Mouse (Mus musculus): Measurements from ENCODE around the gene Usp54. TPM values are rescaled to one million over a fixed set of nuclear protein-coding genes. Genes with fewer than 3 reads are reported as not detected.

The Usp54 gene
- polyA plus RNA-seq, 1 experiment from 2014 or later: 5.4 TPM

DNA sequence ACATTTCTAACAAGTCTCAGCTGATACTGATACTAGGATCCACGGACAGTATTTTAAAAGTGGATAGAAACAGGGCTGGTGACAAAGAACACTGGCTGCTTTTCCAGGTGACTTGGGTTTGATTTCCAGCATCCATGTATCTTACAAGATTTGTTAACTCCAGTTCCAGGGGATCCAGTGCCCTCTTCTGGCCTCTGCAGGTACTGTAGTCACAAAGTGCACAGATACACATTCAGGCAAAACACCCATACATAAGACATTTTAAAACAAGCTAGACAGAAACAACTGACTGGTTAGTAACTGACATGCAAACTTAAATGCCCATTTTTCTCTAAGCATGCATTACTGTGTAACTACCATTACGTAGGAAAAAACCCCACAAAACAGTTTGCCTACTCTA is 32.1 kb upstream of the Usp54 start:
- Histone ChIP-seq H3K9me3 (replicated peaks; ENCODE audit: control insufficient read depth, low read length) (no peaks in the 10 kb centered on the region; the same call in 1 of the 2 replicates), H3K27ac (ENCODE audit: low read depth, low read length) (no peak overlapping the region), H3K9ac (ENCODE audit: low read depth, low read length) (no peak overlapping the region), H3K36me3 (ENCODE audit: control insufficient read depth, insufficient read depth, low read length) (peaks cover 13% of the 10 kb centered on the region), H3K4me2 (no peak overlapping the region), H3K4me3 (ENCODE audit: low read depth, low read length) (no peak overlapping the region), H3K27me3 (ENCODE audit: control insufficient read depth, insufficient read depth, low read length) (no peaks in the 10 kb centered on the region), H3K4me1 (ENCODE audit: control insufficient read depth, insufficient read depth, low read length) (peaks cover 14% of the 10 kb centered on the region)
- ATAC-seq (replicated peaks; ENCODE audit: insufficient number of reproducible peaks, low FRiP score, low TSS enrichment): no peak
- 82% methylated on average over 2 of the region's 2 CpGs for WGBS (ENCODE audit: insufficient replicate concordance)

DNA sequence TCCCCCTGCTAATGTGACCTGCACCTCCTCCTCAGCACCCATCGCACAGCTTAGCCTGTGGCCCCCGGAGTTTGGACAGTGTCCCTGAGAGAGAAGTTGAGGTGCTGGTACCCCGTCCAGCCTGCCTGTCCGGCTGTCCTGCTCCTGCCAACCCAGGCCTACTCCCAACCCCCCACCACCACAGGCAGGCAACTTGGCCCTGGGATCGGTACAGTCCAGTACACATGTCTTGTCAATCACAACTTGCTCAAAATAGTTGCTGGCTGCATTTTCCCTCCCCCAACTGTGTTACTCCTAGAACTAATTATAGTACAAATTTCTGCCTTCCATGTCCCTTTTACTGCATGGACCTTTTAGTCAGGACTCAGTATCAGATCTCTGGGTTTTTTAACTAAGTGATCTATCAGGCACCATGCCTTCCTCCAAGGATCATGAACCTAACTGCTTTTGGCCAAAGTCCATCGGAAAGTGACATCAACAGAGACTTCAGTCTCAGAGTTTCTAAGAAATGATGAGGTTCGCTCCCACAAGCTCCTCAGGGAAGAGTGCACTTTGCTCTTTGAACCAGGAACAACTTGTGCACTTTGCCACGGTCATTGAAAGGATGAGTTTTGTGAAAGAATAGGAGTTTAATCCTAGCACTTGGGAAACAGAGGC is 27.4 kb upstream of the Usp54 start, which contains the start of gene Synpo2l:
TSS of gene Synpo2l (minus strand) at position 201 of the 657 bp plus-strand sequence.
- peak within 1 kb of the TSS; percentile 73 for H3K27ac ChIP-seq (ENCODE audit: low read depth, low read length)
- H3K9me3 ChIP-seq (replicated peaks; ENCODE audit: control insufficient read depth, low read length): no peaks in the 10 kb centered on the region; the same call in 1 of the 2 replicates
- WGBS (ENCODE audit: insufficient replicate concordance): 54% methylated on average over 8 of the region's 8 CpGs
- ATAC-seq (replicated peaks; ENCODE audit: insufficient number of reproducible peaks, low FRiP score, low TSS enrichment): peak; percentile 39; the same call in 1 of the 2 replicates
- H3K36me3 ChIP-seq (ENCODE audit: control insufficient read depth, insufficient read depth, low read length): no peaks in the 10 kb centered on the region
- peaks cover 17% of the 10 kb centered on the region for H3K4me1 ChIP-seq (ENCODE audit: control insufficient read depth, insufficient read depth, low read length)
- peak within 1 kb of the TSS; percentile 65 for H3K9ac ChIP-seq (ENCODE audit: low read depth, low read length)
- peak within 1 kb of the TSS; percentile 57 for H3K4me2 ChIP-seq
- no peaks in the 10 kb centered on the region for H3K27me3 ChIP-seq (ENCODE audit: control insufficient read depth, insufficient read depth, low read length)
- peak within 1 kb of the TSS; percentile 34 for H3K4me3 ChIP-seq (ENCODE audit: low read depth, low read length)

DNA sequence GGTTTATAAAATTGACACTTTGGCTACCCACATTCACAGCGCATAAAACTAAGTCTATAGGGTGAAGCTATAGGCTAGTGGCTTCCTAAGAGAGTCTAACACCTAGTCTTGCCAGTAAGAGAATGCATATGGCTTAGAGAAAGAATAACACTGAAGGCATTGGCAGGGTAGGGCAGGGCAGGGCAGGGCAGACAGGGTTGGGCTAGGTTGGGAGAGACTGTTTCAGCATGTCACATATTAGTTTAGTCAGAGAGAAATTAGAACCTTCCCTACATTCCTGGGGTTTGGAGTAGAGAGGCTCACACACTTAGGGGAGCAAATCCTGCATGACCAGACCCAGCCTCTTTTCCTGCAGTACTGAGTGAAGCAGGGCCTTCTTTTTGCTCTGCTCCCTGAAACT is 26.6 kb upstream of the Usp54 start:
- peak overlapping the region; percentile 73 for H3K27ac ChIP-seq (ENCODE audit: low read depth, low read length)
- no peak for ATAC-seq (replicated peaks; ENCODE audit: insufficient number of reproducible peaks, low FRiP score, low TSS enrichment)
- peak overlapping the region; percentile 65 for H3K9ac ChIP-seq (ENCODE audit: low read depth, low read length)
- peak overlapping the region; percentile 57 for H3K4me2 ChIP-seq
- H3K4me3 ChIP-seq (ENCODE audit: low read depth, low read length): peak overlapping the region; percentile 34
- WGBS (ENCODE audit: insufficient replicate concordance): 56% methylated on average over 1 of the region's 1 CpGs
- H3K27me3 ChIP-seq (ENCODE audit: control insufficient read depth, insufficient read depth, low read length): no peaks in the 10 kb centered on the region
- peaks cover 17% of the 10 kb centered on the region for H3K4me1 ChIP-seq (ENCODE audit: control insufficient read depth, insufficient read depth, low read length)
- H3K36me3 ChIP-seq (ENCODE audit: control insufficient read depth, insufficient read depth, low read length): no peaks in the 10 kb centered on the region
- H3K9me3 ChIP-seq (replicated peaks; ENCODE audit: control insufficient read depth, low read length): no peaks in the 10 kb centered on the region

DNA sequence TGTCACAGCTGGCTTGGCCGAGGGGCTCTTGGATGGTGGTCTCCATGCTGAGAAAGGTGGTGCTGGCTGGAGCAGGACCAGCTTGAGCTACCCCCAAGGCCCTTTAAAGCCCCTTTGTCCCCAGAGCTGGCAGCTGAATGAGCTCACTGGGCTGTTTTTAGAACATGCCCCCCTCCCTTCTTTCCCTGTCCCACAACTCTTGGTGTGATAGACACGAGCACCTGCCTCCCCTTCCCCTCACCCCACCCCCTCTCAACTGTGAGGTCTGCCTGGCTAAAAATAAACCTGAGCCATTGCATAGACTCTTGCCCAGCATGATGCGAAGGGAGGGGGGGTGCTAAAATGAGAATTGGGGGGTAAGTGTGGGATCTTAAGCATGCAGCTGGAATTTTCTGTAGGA is 23.6 kb upstream of the Usp54 start:
- no peaks in the 10 kb centered on the region for H3K27me3 ChIP-seq (ENCODE audit: control insufficient read depth, insufficient read depth, low read length)
- H3K36me3 ChIP-seq (ENCODE audit: control insufficient read depth, insufficient read depth, low read length): no peaks in the 10 kb centered on the region
- H3K4me1 ChIP-seq (ENCODE audit: control insufficient read depth, insufficient read depth, low read length): peaks cover 31% of the 10 kb centered on the region
- peak overlapping the region; percentile 97 for H3K27ac ChIP-seq (ENCODE audit: low read depth, low read length)
- peak overlapping the region; percentile 92 for H3K4me2 ChIP-seq
- peak overlapping the region; percentile 52 for H3K4me3 ChIP-seq (ENCODE audit: low read depth, low read length)
- peak overlapping the region; percentile 87 for H3K9ac ChIP-seq (ENCODE audit: low read depth, low read length)
- H3K9me3 ChIP-seq (replicated peaks; ENCODE audit: control insufficient read depth, low read length): no peaks in the 10 kb centered on the region
- WGBS (ENCODE audit: insufficient replicate concordance): 21% methylated on average over 3 of the region's 3 CpGs
- peak; percentile 29; the same call in 1 of the 2 replicates for ATAC-seq (replicated peaks; ENCODE audit: insufficient number of reproducible peaks, low FRiP score, low TSS enrichment)

DNA sequence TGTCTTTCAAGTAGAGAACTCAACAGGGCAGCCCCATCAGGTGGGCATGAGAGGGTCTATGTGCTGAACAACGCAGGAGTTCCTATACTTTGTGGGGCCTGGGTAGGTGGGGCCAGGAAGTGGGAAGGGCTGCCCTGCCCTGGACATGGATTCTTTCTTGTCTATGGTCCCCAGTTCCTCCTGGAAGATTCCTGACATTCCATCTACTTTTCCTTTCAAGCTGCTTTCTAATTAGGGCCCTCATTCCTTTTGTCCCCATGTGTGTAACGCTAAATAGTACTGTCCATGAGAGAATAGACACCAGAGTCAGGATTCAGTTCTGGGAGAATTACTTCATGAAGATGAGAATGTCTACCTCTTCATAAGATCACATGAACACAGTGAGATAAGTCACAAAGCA is 22.7 kb upstream of the Usp54 start:
- no peak for ATAC-seq (replicated peaks; ENCODE audit: insufficient number of reproducible peaks, low FRiP score, low TSS enrichment)
- H3K4me2 ChIP-seq: peak overlapping the region; percentile 92
- no peaks in the 10 kb centered on the region for H3K9me3 ChIP-seq (replicated peaks; ENCODE audit: control insufficient read depth, low read length)
- 18% methylated on average over 2 of the region's 2 CpGs for WGBS (ENCODE audit: insufficient replicate concordance)
- H3K36me3 ChIP-seq (ENCODE audit: control insufficient read depth, insufficient read depth, low read length): no peaks in the 10 kb centered on the region
- peak overlapping the region; percentile 87 for H3K9ac ChIP-seq (ENCODE audit: low read depth, low read length)
- peak overlapping the region; percentile 97 for H3K27ac ChIP-seq (ENCODE audit: low read depth, low read length)
- H3K4me3 ChIP-seq (ENCODE audit: low read depth, low read length): peak overlapping the region; percentile 52
- H3K27me3 ChIP-seq (ENCODE audit: control insufficient read depth, insufficient read depth, low read length): no peaks in the 10 kb centered on the region
- H3K4me1 ChIP-seq (ENCODE audit: control insufficient read depth, insufficient read depth, low read length): peaks cover 27% of the 10 kb centered on the region

DNA sequence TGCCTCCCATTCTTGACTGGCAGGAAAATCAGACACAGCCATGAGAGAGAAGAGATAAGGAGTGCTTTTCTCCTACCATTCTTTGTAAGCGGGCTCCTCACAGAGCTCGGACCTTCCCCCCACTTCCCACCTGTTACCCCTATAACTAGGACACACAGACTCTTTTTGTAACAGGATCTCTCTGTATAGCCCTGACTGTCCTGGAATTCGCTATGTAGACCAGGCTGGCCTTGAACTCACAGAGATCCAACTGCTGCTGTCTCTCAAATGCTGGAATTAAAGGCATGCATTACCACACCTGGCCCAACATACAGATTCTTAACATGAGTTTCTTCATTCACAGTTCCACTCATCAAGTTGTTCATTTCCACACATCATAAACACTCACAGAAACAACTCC is 21.9 kb upstream of the Usp54 start:
- Histone ChIP-seq H3K27ac (ENCODE audit: low read depth, low read length) (peak overlapping the region; percentile 97), H3K4me1 (ENCODE audit: control insufficient read depth, insufficient read depth, low read length) (peaks cover 27% of the 10 kb centered on the region), H3K4me2 (peak overlapping the region; percentile 92), H3K4me3 (ENCODE audit: low read depth, low read length) (peak overlapping the region; percentile 52), H3K36me3 (ENCODE audit: control insufficient read depth, insufficient read depth, low read length) (no peaks in the 10 kb centered on the region), H3K9me3 (replicated peaks; ENCODE audit: control insufficient read depth, low read length) (no peaks in the 10 kb centered on the region), H3K27me3 (ENCODE audit: control insufficient read depth, insufficient read depth, low read length) (no peaks in the 10 kb centered on the region), H3K9ac (ENCODE audit: low read depth, low read length) (peak overlapping the region; percentile 87)
- no peak for ATAC-seq (replicated peaks; ENCODE audit: insufficient number of reproducible peaks, low FRiP score, low TSS enrichment)
- WGBS (ENCODE audit: insufficient replicate concordance): 38% methylated on average over 3 of the region's 3 CpGs

DNA sequence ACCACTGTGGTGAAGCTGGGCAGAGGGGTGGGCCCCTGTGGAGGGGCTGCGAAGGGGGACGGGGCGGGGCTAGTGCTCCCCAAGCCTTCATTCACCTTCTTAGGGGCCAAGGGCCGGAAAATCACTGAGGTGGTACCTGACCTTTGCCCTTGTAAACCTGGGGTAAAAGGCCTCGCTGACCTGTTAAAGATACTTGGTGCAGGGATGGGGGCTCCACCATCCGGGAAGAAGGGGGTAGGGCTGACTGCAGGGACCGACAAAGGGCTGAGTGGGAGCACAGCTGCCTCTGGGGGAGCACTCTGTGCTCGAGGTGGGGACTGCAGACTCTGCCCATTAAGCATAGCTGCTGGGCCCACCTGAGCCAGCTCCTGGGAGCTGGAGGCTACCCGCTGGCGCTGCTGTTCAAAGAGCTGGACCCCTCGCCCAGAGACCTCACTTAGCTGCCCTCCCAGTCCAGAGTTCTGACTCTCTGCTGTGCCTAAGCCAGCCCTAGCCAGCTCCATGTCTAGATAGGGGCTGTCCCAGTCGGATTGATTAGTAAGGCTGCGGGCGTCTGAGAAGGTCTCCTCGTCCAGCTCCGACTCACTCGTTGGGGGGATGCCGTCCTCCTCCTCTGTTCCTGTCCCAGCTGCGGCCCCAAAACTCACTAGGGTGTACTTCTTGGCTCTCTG is 20.9 kb upstream of the Usp54 start:
- ATAC-seq (replicated peaks; ENCODE audit: insufficient number of reproducible peaks, low FRiP score, low TSS enrichment): no peak; the same call in 1 of the 2 replicates
- WGBS (ENCODE audit: insufficient replicate concordance): 9% methylated on average over 19 of the region's 19 CpGs

DNA sequence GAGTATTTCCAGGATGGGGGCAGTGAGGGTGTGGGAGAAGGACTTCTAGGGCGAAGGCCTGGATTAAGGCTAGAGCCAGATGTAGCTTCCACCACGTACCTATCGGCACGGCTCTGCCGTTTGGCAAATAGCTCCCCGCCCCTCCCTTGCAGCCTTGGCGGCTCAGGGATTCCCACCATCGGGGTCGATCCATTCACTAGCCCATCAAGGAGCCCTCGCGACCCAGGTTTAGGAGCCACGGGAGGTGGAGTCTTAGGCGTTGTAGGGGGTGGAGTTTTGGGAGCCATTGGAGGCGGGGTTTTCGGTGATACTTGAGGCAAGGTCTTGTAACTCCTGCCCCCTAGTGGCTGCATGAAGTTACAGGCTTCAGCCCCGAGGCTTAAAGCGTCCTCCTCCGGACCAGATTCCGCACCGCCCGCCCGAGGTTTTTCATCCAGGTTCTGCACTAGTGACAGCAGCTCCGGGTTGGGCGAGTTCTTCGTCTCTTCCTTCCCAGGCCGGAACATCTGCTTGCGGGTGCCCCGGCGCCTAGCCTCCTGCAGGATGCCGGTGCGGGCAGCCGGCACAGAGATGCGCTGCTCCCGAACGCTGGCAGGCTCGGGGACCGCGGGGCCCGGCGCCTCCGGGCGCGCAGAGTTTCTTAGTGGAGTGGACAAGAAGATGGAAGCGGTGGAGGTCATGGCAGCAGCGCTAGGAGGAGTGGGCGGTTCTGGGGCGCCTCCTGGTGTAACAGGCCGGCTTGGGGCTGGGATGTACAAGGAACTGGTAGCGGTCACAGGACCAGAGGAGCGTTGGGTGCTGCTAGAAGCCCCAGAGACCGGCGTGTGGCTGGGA is 20.2 kb upstream of the Usp54 start:
- peak; percentile 33; the same call in 1 of the 2 replicates for ATAC-seq (replicated peaks; ENCODE audit: insufficient number of reproducible peaks, low FRiP score, low TSS enrichment)
- no peaks in the 10 kb centered on the region for H3K36me3 ChIP-seq (ENCODE audit: control insufficient read depth, insufficient read depth, low read length)
- H3K27ac ChIP-seq (ENCODE audit: low read depth, low read length): peak overlapping the region; percentile 97
- peak overlapping the region; percentile 52 for H3K4me3 ChIP-seq (ENCODE audit: low read depth, low read length)
- peak overlapping the region; percentile 92 for H3K4me2 ChIP-seq
- no peaks in the 10 kb centered on the region for H3K9me3 ChIP-seq (replicated peaks; ENCODE audit: control insufficient read depth, low read length)
- peak overlapping the region; percentile 87 for H3K9ac ChIP-seq (ENCODE audit: low read depth, low read length)
- no peaks in the 10 kb centered on the region for H3K27me3 ChIP-seq (ENCODE audit: control insufficient read depth, insufficient read depth, low read length)
- WGBS (ENCODE audit: insufficient replicate concordance): 2% methylated on average over 52 of the region's 52 CpGs
- peaks cover 32% of the 10 kb centered on the region for H3K4me1 ChIP-seq (ENCODE audit: control insufficient read depth, insufficient read depth, low read length)

More for the DNA sequence above, 20.9 kb upstream of the Usp54 start:
- Histone ChIP-seq H3K36me3 (ENCODE audit: control insufficient read depth, insufficient read depth, low read length) (no peaks in the 10 kb centered on the region), H3K27me3 (ENCODE audit: control insufficient read depth, insufficient read depth, low read length) (no peaks in the 10 kb centered on the region), H3K27ac (ENCODE audit: low read depth, low read length) (peak overlapping the region; percentile 97), H3K4me3 (ENCODE audit: low read depth, low read length) (peak overlapping the region; percentile 52), H3K4me1 (ENCODE audit: control insufficient read depth, insufficient read depth, low read length) (peaks cover 28% of the 10 kb centered on the region), H3K9ac (ENCODE audit: low read depth, low read length) (peak overlapping the region; percentile 87), H3K9me3 (replicated peaks; ENCODE audit: control insufficient read depth, low read length) (no peaks in the 10 kb centered on the region), H3K4me2 (peak overlapping the region; percentile 92)
